Mouse (Mus musculus) MEL (cell line): Measurements from ENCODE around the gene A3galt2. TPM values are rescaled to one million over a fixed set of nuclear protein-coding genes. Genes with fewer than 3 reads are reported as not detected.

ENCODE experiments used
- DNase-seq: peaks from one replicate; pipeline ENCODE4 v3.0.0; 2011; ENCODE audit warnings: low read depth, low spot score
- H3K27ac ChIP-seq: 2 replicates; pipeline ENCODE4 v1.5.1; 2012; ENCODE audit warnings: low read depth, mild to moderate bottlenecking, control low read depth, low read length, moderate library complexity; ENCODE audit not compliant: control insufficient read depth
- H3K27me3 ChIP-seq, 2 experiments: fragments of 150-350 bp in 1 of 2; sonication (generic) in 1 of 2; 2 replicates each; pipeline ENCODE4 v1.6.1; 2012; ENCODE audit warnings: low read length in 2 of 2, mild to moderate bottlenecking in 2 of 2, improper control_type of control experiment in 1 of 2, moderate library complexity in 1 of 2; ENCODE audit not compliant: insufficient read depth in 2 of 2, control insufficient read depth in 1 of 2
- H3K36me3 ChIP-seq, 2 experiments: 2 replicates each; pipeline ENCODE4 v1.6.1; 2012 to 2014; ENCODE audit warnings: low read length in 2 of 2, improper control_type of control experiment in 1 of 2, inconsistent platforms in 1 of 2, mild to moderate bottlenecking in 1 of 2; ENCODE audit not compliant: insufficient read depth in 2 of 2, control insufficient read depth in 1 of 2
- H3K4me1 ChIP-seq, 2 experiments: fragments of 150-350 bp in 1 of 2; sonication (generic) in 1 of 2; 2 replicates each; pipeline ENCODE4 v1.6.1; 2012; ENCODE audit warnings: low read length in 2 of 2, improper control_type of control experiment in 1 of 2, mild to moderate bottlenecking in 1 of 2; ENCODE audit not compliant: insufficient read depth in 2 of 2, control insufficient read depth in 1 of 2
- H3K4me3 ChIP-seq, 2 experiments: fragments of 150-350 bp in 1 of 2; sonication (generic) in 1 of 2; 2 replicates each; pipeline ENCODE4 v1.5.1; 2012; ENCODE audit warnings: low read depth in 2 of 2, low read length in 2 of 2, mild to moderate bottlenecking in 2 of 2, moderate library complexity in 2 of 2, control low read depth in 1 of 2, improper control_type of control experiment in 1 of 2; ENCODE audit not compliant: control insufficient read depth in 1 of 2, insufficient read depth in 1 of 2
- H3K79me2 ChIP-seq: 2 replicates; pipeline ENCODE4 v1.6.1; 2012; ENCODE audit warnings: mild to moderate bottlenecking, low read length, moderate library complexity; ENCODE audit not compliant: control insufficient read depth, poor library complexity, insufficient read depth
- H3K9ac ChIP-seq: 2 replicates; pipeline ENCODE4 v1.6.1; 2012; ENCODE audit warnings: low read depth, mild to moderate bottlenecking, control low read depth, low read length, moderate library complexity; ENCODE audit not compliant: control insufficient read depth, poor library complexity, severe bottlenecking
- H3K9me3 ChIP-seq: fragments of 150-350 bp; sonication (generic); replicated peaks from 2 replicates; pipeline ENCODE4 v1.6.1; 2012; ENCODE audit warnings: mild to moderate bottlenecking, low read length, improper control_type of control experiment, moderate library complexity; ENCODE audit not compliant: insufficient read depth
- BHLHE40 ChIP-seq: IDR thresholded peaks from 2 replicates; pipeline ENCODE4 v1.6.1; 2012; ENCODE audit warnings: low read depth, mild to moderate bottlenecking, inconsistent platforms, low read length, improper control_type of control experiment, borderline replicate concordance
- EP300 ChIP-seq, 2 experiments: IDR thresholded peaks; 2 replicates each; pipeline ENCODE4 v1.6.1; 2011; ENCODE audit warnings: improper control_type of control experiment in 2 of 2, low read length in 2 of 2, low read depth in 1 of 2, mild to moderate bottlenecking in 1 of 2
- ETS1 ChIP-seq: IDR thresholded peaks from 2 replicates; pipeline ENCODE4 v1.6.1; 2012; ENCODE audit warnings: low read depth, mild to moderate bottlenecking, inconsistent platforms, low read length, improper control_type of control experiment, moderate library complexity
- GATA1 ChIP-seq: IDR thresholded peaks from 2 replicates; pipeline ENCODE4 v1.6.1; 2011; ENCODE audit warnings: low read depth, low read length, improper control_type of control experiment
- HCFC1 ChIP-seq: IDR thresholded peaks from 2 replicates; pipeline ENCODE4 v1.6.1; 2012; ENCODE audit warnings: low read depth, mild to moderate bottlenecking, inconsistent platforms, low read length, improper control_type of control experiment, moderate library complexity
- JUND ChIP-seq: IDR thresholded peaks from 2 replicates; pipeline ENCODE4 v1.6.1; 2011; ENCODE audit warnings: low read depth, mild to moderate bottlenecking, improper control_type of control experiment, low read length
- MAX ChIP-seq: IDR thresholded peaks from 2 replicates; pipeline ENCODE4 v1.6.1; 2011; ENCODE audit warnings: low read length, improper control_type of control experiment
- MXI1 ChIP-seq: IDR thresholded peaks from 2 replicates; pipeline ENCODE4 v1.6.1; 2011; ENCODE audit warnings: mild to moderate bottlenecking, low read depth, low read length, improper control_type of control experiment
- NRF1 ChIP-seq: IDR thresholded peaks from 2 replicates; pipeline ENCODE4 v1.6.1; 2014; ENCODE audit warnings: low read depth, mild to moderate bottlenecking, inconsistent platforms, low read length, improper control_type of control experiment, moderate library complexity; ENCODE audit not compliant: poor library complexity, insufficient read depth, severe bottlenecking
- POLR2A ChIP-seq, 2 experiments: IDR thresholded peaks; 2 replicates each; pipeline ENCODE4 v1.6.1; 2011 to 2012; ENCODE audit warnings: low read length in 2 of 2, mild to moderate bottlenecking in 2 of 2, control low read depth in 1 of 2, improper control_type of control experiment in 1 of 2, low read depth in 1 of 2, moderate library complexity in 1 of 2; ENCODE audit not compliant: control insufficient read depth in 1 of 2, insufficient read depth in 1 of 2, poor library complexity in 1 of 2
- POLR2AphosphoS2 ChIP-seq: IDR thresholded peaks from 2 replicates; pipeline ENCODE4 v1.6.1; 2011; ENCODE audit warnings: low read length, improper control_type of control experiment
- SIN3A ChIP-seq: IDR thresholded peaks from 2 replicates; pipeline ENCODE4 v1.6.1; 2012; ENCODE audit warnings: low read length, improper control_type of control experiment, inconsistent platforms
- TAL1 ChIP-seq: IDR thresholded peaks from 2 replicates; pipeline ENCODE4 v1.6.1; 2012; ENCODE audit warnings: mild to moderate bottlenecking, inconsistent platforms, low read length, moderate library complexity, mixed read lengths
- TCF12 ChIP-seq: IDR thresholded peaks from 2 replicates; pipeline ENCODE4 v1.6.1; 2014; ENCODE audit warnings: low read depth, mild to moderate bottlenecking, inconsistent platforms, low read length, improper control_type of control experiment, moderate library complexity
- USF1 ChIP-seq: IDR thresholded peaks from 2 replicates; pipeline ENCODE4 v1.6.1; 2014; ENCODE audit warnings: low read depth, mild to moderate bottlenecking, inconsistent platforms, low read length, improper control_type of control experiment, moderate library complexity
- USF2 ChIP-seq, 2 experiments: IDR thresholded peaks; 2 replicates each; pipeline ENCODE4 v1.6.1; 2011 to 2012; ENCODE audit warnings: improper control_type of control experiment in 2 of 2, low read length in 2 of 2, borderline replicate concordance in 1 of 2, inconsistent platforms in 1 of 2, low read depth in 1 of 2, mild to moderate bottlenecking in 1 of 2; ENCODE audit not compliant: insufficient read depth in 1 of 2
- ZKSCAN1 ChIP-seq: IDR thresholded peaks from 2 replicates; pipeline ENCODE4 v1.6.1; 2012; ENCODE audit warnings: low read depth, mild to moderate bottlenecking, inconsistent platforms, low read length, improper control_type of control experiment, moderate library complexity
- ZNF384 ChIP-seq: IDR thresholded peaks from 2 replicates; pipeline ENCODE4 v1.6.1; 2012; ENCODE audit warnings: low read depth, mild to moderate bottlenecking, inconsistent platforms, low read length, improper control_type of control experiment
- polyA plus RNA-seq, 2 experiments: library from polyadenylated mRNA; stranded (reverse) in 1 of 2; unstranded in 1 of 2; fragments of >175 nt in 1 of 2; fragments of >200 nt in 1 of 2; gene quantifications; 2 replicates each; pipeline versions ENCODE4 v1.2.1 to v1.2.4; 2012; ENCODE audit warnings: low replicate concordance in 2 of 2, low read depth in 1 of 2; ENCODE audit not compliant: insufficient read length in 2 of 2, insufficient read depth in 1 of 2, missing spikeins in 1 of 2
- total RNA-seq: library from RNA; depleted of rRNA; stranded (reverse); fragments of 300-350 nt; gene quantifications from 2 replicates; pipeline ENCODE4 v1.2.3, GENCODE M21; 2012

The A3galt2 gene
- total and polyA plus RNA-seq, 3 experiments = 0.06 TPM; not detected in 2

DNA sequence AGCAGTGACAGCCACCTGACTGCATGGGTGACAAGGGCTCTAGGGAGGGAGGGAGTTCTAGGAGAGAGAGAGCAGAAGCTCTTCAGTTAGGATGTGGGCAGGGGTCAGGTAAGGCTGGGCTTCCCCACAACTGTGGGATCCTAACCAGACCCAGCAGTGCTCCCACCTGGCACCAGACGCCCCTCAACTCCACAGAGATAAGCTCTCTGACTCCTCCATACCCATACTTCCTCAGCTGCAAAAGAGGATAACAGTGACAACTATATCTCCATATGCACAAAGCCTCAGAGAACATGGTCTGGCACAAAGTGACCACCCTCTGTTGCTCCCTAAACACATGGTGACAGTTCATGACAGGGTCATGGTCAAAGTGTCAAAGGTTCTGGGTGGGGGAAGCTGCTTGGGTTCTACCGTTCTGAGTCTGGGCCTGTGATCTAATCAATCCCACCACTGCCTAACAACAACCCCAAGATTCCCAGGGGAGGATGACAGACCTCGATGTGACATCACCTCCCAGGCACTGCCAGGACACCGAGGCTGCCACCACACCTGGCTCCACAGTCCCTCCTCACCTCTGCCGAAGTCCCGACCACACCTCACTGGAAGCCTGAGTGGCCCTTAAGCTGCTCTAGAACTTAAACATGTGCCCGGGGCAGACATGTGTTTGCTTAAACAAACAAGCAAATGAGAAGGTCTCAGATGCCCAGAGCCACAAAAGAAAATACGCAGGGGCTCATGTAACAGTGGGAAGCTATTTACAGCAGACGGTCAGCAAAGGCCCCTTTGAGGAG is 46.7 kb downstream of the A3galt2 start:
- H3K9me3 ChIP-seq = no peaks in the 10 kb centered on the region
- DNase-seq = peak; percentile 46
- peaks cover 8 to 23% of the 10 kb centered on the region in 2 experiments for H3K4me1 ChIP-seq
- no peaks in the 10 kb centered on the region for H3K27me3 ChIP-seq
- H3K9ac ChIP-seq = no peak overlapping the region
- H3K79me2 ChIP-seq = peaks cover 15% of the 10 kb centered on the region
- H3K36me3 ChIP-seq = peaks cover 0 to 16% of the 10 kb centered on the region in 2 experiments; a peak in 2 of 4 replicates
- TF ChIP-seq HCFC1 (no peak), BHLHE40 (no peak), USF2 (IDR thresholded peaks at IDR 0.05; ENCODE audit: borderline replicate concordance in 1 of 2, insufficient read depth in 1 of 2, low read depth in 1 of 2, low read length in 2 of 2) (no peak), EP300 (IDR thresholded peaks at IDR 0.05; ENCODE audit: low read depth in 1 of 2, low read length in 2 of 2) (peak; percentile 54 to 69), JUND (no peak), MXI1 (peak; percentile 50), USF1 (no peak), ETS1 (peak; percentile 38; the same call in 1 of the 2 replicates), TAL1 (peak; percentile 71), SIN3A (peak; percentile 23; the same call in 1 of the 2 replicates), POLR2AphosphoS2 (no peak), GATA1 (peak; percentile 66), TCF12 (peak; percentile 65; the same call in 1 of the 2 replicates)
- TF ChIP-seq, all 39 proteins: peak for 7
- H3K4me3 ChIP-seq = no peak overlapping the region
- no peak overlapping the region for H3K27ac ChIP-seq

DNA sequence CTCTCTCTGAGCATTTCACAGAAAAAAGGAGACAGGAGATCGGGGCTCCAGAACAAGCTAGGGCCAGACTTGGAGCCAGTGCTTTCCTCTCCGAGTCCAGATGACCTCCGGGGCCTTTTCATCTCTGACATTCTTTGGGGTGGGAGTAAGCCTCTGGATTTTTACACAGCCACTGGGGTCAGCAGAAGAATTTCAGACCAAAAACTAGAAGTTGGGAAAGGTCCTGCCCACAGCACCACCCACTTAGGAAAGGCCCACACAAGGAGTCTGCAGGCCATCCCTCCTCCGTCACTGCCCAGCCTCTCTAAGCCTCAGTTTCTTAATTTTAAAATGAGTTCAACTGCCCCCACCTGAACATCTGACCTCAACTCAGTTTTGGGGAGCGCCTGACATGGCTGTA is 48.4 kb downstream of the A3galt2 start:
- Histone ChIP-seq H3K27ac (no peak overlapping the region), H3K4me3 (no peak overlapping the region), H3K9ac (no peak overlapping the region), H3K36me3 (peaks cover 0 to 19% of the 10 kb centered on the region in 2 experiments; a peak in 2 of 4 replicates), H3K4me1 (peaks cover 8 to 30% of the 10 kb centered on the region in 2 experiments), H3K79me2 (peaks cover 15% of the 10 kb centered on the region), H3K27me3 (no peaks in the 10 kb centered on the region), H3K9me3 (no peaks in the 10 kb centered on the region)
- no peak for TF ChIP-seq ZNF384
- no peak for TF ChIP-seq POLR2AphosphoS2
- TF ChIP-seq ZKSCAN1 = no peak
- no peak for TF ChIP-seq POLR2A (IDR thresholded peaks at IDR 0.05; ENCODE audit: control insufficient read depth in 1 of 2, insufficient read depth in 1 of 2, low read depth in 1 of 2, low read length in 2 of 2, poor library complexity in 1 of 2)
- TF ChIP-seq TCF12 = no peak
- no peak for TF ChIP-seq ETS1
- TF ChIP-seq MAX = no peak
- no peak for TF ChIP-seq GATA1
- no peak for TF ChIP-seq NRF1
- TF ChIP-seq, all 39 proteins: peak for 0
- no peak for DNase-seq
